Mouse (Mus musculus) layer of hippocampus, postnatal 14 days (tissue): ENCODE data around the gene Actn3. TPM values are rescaled to one million over a fixed set of nuclear protein-coding genes. Genes with fewer than 3 reads are reported as not detected.

Experiments used
- DNase-seq, 2 experiments: peaks; one replicate each; pipeline ENCODE4 v3.0.0; 2021 to 2022; ENCODE audit warnings: low spot score in 2 of 2, mixed read lengths in 1 of 2
- total RNA-seq, 2 experiments: library from RNA; stranded (reverse); gene quantifications; 2 replicates each; pipeline ENCODE4 v1.2.3; 2021

Actn3 gene
- total RNA-seq, 2 experiments from 2014 or later: 1.1 to 1.7 TPM

DNA sequence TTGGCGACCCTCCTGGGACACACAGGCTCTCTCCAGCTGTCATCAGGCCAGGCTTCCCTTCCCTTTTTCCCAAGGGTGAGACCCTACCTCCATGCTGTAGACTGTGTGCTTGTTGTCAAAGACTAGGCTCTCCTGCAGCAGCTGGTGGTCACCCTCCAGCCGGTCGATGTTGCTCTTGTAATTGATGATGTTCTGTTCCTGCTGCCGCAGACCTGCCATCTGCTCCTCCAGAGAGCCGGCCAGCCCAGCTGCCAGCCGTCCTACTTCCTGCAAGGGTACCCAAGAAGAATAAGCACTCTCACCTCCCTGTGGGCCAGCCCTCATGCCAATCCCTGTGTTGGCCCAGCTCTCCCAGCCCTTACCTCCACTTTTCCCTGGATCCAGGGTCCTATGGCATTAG, 14.7 kb downstream of the Actn3 start:
- no peak for DNase-seq

DNA sequence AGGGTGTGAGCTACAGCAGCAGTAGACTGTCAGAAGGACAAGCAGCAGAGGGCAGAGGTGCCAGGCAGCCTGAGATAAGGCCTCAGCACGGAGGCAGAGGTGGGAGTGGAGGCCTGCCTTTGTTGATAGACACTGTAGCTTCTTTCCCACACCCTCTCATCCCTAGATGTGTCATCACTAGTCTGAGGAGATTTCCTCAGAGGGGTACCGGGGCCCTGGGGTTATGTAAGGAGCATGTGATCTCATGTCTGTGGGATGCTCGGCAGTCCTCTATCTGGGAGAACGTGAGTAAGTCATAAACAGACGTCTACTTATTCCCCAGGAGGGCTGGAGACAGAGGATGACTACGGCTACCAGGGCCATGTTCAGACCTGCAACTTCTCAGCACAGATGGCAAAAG, 18.6 kb downstream of the Actn3 start:
- DNase-seq: no peak

DNA sequence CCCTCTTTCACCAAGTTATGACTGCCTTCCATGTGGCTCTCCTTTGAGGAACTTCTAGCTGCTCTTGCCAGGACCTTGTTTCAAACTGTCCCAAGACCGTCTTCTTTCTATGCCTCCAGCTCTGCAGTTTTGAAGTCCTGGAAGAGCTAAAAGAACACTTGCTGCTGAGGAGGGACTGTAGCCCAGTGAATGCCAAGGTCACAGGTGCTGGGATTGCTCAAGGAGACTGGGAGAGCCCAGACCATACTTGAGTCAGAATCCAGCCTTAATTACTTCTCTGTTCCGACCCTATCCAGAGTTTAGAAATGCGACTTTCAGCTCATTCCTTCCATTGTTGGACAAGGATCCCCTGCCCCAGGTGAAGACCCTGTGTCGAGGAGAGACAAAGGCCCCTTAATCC, 21.8 kb downstream of the Actn3 start:
- no peak for DNase-seq

DNA sequence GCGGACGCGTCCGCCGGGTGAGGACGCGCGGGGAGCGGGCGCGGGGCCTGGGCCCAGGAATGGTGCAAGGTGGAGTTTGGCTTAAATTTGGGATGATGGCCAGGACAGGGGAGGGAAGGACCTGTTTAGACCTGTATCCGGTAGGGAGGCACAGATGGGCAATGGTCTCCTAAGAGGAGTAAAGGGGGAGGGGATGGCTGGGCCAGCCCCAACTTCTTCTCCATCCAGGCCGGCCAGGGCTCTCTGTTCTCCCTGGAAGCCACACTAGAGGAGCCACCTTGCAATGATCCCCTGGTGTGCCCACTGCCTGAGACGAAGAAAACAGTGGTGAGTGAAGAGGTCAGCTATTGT, 22.3 kb downstream of the Actn3 start:
- DNase-seq: no peak

DNA sequence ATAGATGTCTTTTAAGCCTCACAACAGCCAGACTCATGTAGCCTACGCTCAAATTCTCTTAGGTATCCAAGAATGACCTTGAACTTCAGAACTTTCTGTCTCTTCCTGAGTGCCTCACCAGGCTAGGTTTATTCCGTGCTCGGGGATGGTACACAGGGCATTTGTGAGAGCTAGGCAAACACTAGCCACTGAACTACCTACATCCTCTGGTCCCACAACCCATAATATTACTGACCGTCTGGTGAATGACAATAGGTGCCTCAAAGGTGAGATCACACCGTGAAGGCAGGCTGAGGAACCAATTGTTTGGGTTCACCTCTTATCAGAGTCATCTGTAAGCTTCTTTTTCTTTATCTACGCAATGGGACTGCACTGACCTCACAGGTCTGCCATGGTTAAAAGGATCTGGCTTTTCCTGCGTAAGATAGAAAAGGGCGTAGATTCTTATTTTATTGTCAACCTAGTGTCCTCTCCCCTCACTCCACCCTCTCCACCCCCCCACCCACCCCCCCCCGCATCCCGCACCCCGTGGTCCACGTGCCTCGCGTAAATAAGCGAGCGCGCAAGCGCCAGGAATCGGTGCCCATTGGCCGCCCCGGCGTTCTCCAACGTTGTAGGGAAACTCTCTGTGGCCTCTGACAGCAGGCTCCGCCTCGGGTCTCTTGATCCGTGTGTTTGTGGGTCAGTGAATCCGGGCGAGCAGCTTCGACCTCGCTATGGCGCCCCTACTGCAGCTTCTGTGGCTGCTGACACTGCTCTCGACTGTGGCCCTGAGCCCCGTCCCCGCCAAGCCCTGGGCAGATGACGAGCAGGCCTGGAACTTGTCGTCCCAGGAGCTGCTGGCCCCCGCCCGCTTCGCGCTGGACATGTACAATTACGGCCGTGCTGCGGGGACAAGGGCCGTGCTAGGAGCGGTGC, 22.9 kb downstream of the Actn3 start, which contains the start of gene Ctsf:
TSS of gene Ctsf (plus strand) at position 579 of the 918 bp plus-strand sequence.
- DNase-seq: peak; percentile 85 to 93

DNA sequence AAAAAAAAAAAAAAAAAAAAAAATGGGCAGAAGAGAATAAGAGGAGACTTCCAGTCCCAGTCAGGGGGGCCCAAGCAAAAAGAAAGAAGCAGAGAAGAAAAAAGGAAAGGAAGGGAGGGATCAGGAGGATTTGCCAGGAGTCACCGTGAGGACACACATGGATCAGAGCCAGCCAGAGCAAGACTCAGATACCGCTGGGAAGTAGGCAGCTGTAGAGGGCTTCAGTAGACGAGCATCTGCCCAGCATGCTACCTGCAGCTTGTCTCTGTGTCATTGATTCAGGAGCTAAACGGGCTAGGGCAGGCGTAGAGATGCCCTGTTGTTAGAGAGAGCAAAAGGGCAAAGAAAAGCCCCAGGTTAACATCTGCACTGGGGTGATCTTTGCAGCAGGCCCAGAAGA, 27.4 kb downstream of the Actn3 start:
- DNase-seq: no peak

DNA sequence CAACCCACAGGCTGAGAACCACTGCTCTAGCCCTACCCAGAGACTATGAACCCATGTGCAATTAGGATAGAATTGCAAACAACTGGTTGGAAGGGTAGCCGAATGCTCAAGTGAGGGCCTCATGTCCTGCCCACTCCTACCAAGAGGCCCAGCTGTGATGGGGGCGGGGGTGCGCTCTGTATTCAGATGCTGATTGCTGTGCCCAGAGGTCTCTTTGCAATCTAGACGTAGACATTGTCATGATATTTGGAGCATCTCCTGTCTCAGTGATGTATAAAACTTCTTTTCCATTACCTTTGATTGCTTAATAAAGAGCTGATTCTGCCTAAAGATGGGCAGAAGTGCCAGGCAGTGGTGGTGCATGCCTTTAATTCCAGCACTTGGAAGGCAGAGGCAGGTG, 27.9 kb downstream of the Actn3 start:
- DNase-seq: no peak

DNA sequence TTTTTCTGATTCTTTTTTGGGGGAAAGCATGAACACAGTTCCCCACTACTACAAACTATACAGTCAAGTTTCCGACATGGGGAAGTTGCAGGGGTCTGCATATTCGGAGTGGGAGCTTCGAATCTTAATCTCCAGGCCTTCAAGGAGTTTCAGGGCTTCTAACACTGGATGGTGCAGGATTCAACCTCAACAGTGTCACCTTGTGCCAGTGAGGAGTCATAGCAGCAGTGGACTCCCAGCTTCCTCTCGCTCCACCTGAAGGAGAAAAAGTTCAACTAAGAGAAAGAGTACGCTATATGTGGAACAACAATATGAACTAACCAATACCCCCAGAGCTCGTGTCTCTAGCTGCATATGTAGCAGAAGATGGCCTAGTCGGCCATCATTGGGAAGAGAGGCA, 30.2 kb downstream of the Actn3 start:
- peak in 1 of 2 experiments; percentile 23 for DNase-seq

DNA sequence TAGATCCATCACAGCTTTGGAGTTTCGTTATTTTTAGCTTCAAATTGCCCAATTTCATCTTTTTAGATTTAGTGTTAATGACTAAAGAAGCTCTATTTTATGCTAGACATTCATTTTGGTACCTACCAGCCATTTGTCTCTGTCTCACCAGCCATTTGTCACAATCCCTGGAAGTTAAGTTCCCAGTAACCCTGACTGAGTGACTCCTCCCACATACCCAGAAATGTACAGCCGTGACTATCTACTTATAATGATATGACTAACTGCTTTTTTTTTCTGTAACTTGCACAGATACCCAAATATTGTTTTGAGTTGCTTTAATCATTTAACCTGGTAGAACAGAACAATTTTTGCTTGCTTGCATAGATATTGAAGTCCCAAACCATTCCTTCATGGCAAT, 31.9 kb downstream of the Actn3 start:
- no peak for DNase-seq

DNA sequence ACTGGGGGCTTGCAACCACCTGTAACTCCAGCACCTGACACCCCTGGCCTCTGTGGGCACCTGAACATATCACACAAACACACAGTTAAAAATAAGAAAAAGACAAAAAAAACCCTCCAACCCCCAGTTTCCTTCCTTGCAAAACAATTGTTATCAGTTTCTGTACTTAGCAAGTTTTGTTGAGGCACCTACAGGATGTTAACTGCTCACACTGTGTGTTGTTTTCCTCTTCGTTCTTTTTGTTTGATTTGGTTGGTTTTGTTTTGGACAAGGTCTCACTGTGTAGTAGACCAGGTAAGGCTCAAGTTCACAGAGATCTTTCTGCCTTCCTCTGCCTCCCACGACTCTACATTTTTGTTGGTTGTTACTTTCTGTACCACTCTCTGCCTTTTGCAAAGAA, 35.1 kb downstream of the Actn3 start:
- DNase-seq: no peak

DNA sequence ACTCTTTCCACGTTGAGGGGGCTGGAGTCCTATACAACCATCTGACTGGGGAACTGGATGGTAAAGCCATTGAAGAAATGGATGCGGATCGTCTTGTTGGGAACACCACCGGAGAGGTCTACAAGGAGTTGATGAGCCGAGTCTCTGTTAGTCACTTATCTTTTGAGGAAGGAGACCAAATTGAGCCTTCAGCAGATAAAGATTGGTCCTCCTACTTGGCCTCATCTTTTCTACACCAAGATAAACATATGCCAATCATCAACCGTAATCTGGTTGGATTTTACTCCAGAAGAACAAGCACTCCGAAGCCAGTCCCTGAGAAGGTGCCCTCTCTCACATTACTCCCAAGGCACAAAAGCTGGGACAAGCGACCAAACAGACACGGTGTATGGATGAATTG, 36.9 kb downstream of the Actn3 start:
- no peak for DNase-seq

DNA sequence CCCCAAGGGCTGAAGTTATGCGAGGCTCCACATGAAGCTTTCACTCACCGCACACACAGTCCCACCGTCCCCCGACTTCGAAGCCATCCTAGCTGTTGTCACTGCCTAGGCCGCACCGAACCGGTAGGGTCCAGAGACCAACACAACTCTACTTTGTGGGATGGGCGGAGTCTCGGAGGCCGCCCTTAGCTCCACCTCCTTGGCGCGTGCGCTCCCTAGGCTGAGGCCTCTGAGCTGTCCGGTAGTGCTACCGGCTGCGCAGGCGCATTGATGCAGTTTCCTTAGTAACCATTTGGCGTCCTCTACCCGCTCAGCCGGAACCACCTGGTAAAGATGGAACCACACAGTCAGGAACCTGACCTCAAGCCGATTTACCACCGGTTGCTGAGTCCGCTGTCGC, 38.6 kb downstream of the Actn3 start, which contains the start of the genes Ccs and Ccdc87:
TSS of gene Ccs (minus strand) at position 184 of the 400 bp plus-strand sequence.
TSS of gene Ccdc87 (plus strand) at position 218 of the 400 bp plus-strand sequence.
- DNase-seq: peak; percentile 89 to 97

DNA sequence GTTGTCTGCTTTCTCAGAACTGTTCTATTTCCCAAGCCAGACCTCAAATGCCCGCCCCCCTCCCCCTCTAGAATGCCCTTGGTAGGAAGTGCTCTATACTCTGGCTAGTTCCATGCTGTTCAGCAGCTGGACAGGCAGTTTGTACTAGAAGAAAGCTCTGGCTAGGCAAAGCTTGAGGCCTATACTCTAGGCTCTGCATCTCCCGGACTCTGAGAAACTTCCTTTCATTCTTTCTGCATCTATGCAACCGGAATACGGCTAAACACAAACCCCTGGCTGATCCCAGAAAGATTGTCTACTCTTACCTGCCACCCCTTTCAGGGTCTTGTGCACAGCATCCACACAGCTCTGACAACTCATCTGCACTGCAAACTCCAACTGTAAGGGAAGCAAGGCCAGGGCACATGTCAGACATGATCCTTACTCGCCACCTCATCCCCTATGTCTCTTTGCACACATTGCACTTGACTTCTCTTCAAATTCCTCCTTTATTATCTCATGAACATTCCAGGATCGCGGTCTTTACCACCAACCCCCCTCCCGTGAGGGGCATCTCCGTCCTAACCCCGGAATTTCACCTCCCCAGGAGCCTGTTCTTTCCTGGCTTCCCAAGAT, 39.1 kb downstream of the Actn3 start:
- DNase-seq: no peak

DNA sequence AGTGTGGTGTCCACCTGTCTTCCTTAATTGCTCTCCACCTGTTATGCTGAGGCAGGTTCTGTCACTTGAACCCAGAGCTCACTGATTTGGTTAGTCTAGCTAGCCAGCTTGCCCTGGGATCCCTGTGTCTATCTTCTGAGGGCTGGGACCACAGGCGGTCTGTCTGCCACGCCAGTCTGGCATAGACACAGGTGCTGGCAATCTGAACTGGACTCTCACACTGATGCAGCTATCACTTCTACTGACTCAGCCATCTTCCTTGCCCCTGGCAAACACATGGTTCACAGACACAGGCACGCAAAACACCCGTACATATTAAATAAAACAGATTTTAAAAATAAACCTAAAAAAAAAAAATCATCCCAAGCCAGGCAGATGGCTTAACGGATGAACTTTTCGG, 40.7 kb downstream of the Actn3 start:
- no peak for DNase-seq

DNA sequence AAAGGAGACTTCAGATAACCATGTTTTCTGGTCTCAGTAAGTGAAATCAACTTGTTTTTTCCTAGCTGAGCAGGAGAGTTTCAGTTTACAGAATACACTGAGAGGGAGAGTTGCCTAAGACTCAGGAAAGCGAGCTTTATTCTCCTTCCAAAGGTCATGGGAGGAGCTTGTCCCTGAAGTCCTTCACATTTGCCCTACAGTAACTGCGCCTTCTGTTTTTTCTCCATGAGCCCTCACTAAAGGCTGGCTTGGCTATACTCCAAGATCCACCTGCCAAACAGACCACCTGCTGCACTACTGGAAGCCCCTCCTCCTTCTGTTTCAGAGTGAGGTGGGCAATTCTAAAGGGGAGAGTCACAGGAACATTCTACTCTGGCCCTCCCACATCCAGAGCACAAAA, 41.6 kb downstream of the Actn3 start:
- no peak for DNase-seq

DNA sequence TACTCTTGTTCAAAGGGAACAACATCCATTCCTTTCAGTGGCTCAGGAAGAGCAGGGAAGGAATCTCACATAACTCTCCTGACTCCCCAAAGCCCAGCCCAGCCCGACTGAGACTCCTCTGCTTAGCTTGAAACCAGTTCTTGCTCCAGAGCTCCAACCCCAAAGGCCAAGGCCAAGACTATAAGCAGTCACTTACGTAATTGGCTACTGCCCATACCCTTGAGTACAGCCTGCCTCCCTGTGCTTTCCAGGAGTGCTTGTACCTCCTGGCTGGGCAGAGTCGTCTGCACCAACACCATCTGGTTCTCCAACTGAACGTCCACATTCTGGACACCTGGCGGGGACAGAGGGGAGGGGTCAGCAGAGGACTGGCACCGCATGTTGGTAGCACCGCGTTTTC, 43.7 kb downstream of the Actn3 start:
- no peak for DNase-seq

DNA sequence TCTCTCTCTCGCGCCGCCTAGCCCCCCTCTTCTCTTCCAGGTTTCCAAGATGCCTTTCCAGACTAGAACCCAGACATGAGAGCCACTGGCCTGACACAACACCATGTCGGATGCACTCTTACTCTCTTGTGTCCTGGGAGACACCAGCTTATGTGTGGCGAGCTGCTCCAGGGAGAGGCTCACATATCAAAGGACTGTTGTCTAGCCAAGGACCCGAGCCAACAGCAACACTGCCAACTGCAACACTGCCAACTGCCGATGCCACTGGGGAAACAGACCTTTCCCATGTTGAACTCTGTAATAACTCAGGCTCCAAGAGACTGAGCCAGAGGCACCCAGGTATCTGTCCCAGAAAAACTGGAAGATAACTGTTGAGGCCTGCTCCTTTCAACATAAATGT, 48.6 kb downstream of the Actn3 start:
- peak; percentile 57 to 80 for DNase-seq

DNA sequence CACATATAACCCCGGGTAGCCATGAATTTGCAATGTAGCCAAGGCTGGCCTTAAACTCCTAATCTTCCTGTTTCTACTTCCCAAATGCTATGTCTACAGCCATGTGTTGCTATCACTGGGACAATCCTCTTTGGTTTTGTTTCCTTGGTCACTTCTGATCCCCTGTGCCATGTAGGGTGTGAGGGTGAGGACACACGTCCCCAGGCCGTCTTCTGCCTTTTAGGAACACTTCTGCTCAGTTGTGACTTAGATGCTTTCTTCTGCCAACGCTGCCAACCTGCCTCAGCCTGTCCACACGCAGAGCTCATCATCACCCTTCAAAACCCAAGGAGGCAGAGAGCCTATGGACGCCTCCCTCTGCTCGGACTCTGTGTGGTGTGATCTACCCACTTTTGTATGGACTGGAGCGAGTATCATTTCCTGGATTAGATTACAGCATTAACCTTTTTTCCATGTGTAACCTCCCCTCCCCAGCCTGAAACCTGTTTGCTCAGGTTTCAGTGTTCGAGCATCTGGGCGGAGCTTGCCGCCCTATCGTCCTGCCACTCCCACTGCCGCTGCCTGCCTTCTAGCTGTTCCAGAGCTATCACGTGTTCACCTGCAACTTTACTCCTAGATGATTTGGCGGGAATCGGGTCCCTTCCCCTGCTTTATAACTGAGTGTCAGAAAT, 49.1 kb downstream of the Actn3 start:
- no peak for DNase-seq

DNA sequence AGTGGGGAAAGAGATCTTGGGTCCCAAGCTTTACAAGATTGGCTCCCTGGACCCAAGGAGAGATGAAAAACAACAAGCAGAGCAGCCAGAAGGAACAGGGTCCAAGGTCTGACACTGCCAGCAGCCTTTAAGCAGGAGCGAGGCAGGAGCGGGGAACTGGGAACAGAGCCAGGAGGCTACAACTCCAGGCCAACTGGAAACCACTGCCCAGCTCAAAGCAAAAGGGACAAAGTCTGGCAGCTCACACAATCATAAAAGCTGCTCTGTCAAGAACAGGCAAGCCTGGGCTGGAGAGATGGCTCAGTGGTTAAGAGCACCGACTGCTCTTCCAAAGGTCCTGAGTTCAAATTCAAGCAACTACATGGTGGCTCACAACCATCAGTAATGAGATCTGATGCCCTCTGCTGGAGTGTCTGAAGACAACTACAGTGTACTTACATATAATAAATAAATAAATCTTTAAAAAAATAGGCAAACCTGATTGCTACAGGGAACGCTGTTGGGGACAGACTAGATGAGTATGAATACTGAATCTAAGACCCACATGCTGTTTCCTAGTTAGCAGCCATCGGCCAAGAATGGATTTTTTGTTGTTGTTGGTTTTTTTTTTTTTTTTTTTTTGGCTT, 56.9 kb downstream of the Actn3 start:
- peak; percentile 74 to 90 for DNase-seq

DNA sequence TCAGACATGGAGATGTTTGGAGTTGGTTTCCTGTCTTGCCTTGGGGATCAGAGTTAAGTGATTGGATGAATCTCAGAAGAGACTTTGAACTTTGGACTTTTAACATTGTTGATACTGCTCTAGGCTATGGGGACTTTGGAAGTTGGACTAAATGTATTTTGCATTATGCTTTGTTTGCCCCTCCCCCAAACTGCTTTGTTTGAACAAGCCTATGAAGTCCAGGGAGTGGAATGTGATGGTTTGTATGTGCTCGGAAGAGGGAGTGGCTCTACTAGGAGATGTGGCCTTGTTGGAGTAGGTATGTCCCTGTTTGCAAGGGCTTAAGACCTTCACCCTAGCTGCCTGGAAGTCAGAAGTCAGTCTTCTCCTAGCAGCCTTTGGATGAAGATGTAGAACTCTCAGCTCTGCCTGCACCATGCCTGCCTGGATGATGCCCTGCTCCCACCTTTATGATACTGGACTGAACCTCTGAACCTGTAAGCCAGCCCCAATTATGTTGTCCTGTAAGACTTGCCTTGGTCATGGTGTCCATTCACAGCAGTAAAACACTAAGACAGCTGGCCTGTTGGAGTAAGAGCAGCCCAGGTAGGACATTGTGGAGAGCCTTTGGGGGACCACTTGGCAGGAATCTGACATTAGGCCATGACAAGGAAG, 60.4 kb downstream of the Actn3 start:
- DNase-seq: no peak

DNA sequence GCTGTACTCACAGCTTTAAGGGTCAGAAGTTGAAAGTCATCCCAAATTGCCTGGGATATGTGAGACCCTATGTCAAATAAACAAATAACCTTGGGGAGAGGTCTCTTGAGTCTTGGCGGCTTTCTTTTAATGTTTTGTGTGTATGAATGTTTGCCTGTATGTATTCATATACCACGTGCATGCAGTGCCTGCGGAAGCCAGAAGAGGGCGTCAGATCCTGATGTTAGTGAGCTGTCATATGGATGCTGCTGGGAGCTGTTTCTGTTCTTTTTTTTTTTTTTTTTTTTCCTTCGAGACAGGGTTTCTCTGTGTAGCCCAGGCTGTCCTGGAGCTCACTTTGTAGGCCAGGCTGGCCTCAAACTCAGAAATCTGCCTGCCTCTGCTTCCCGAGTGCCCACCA, 64.7 kb downstream of the Actn3 start:
- no peak for DNase-seq
